In the genomic region with DNA sequence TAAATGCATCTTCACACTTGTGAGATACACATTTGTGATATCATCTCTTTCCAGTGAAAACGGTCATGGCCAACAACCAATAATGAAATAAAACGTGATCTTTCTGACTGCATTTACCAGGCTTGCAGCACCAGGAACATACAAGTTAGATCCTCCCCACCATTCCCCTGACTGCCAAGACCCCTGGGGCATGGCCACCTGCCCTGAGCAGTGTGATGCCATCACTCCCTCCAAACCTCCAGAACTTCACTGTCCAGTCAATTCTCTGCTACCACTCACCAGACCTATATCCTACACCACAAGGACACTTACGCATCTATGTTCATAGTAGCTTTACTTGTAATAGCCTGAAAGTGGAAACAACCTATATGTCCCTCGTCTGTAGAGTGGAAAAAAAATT, we compare ENCODE assay signal across 14 mouse cellular contexts.
"Had no signal": no experiment of that assay in that cellular context is flagged by ENCODE, and none has a peak within 500 bp of the region (broad histone marks: within the 10 kb centered on the region; RNA-seq: fewer than 3 reads in every experiment).

No protein-coding gene starts in this region.

- H3K9me3 ChIP-seq: liver, embryonic 13.5 days; lung, embryonic 15.5 days; megakaryocyte, embryonic 14.5 days; neural tube, embryonic 13.5 days had no signal

- H3K27ac ChIP-seq: limb, embryonic 12.5 days; liver, embryonic 13.5 days; lung, embryonic 15.5 days; macrophage; midbrain, embryonic 12.5 days; neural tube, embryonic 13.5 days had no signal

- H3K36me3 ChIP-seq: limb, embryonic 12.5 days; liver, embryonic 13.5 days; lung, embryonic 15.5 days; midbrain, embryonic 12.5 days; neural tube, embryonic 13.5 days had no signal

- H3K4me1 ChIP-seq: limb, embryonic 12.5 days; liver, embryonic 13.5 days; lung, embryonic 15.5 days; megakaryocyte, embryonic 14.5 days; midbrain, embryonic 12.5 days; neural tube, embryonic 13.5 days had no signal

- H3K27me3 ChIP-seq: limb, embryonic 12.5 days; liver, embryonic 13.5 days; lung, embryonic 15.5 days; megakaryocyte, embryonic 14.5 days; midbrain, embryonic 12.5 days; neural tube, embryonic 13.5 days had no signal

- DNase-seq: kidney, postnatal 10 days; liver; liver, embryonic 13.5 days; liver, postnatal 0 days; lung, postnatal 14 days; retina, postnatal 1 day; right cerebral cortex, postnatal 14 days; thymus, postnatal 4 days had no signal

- H3K4me3 ChIP-seq: limb, embryonic 12.5 days; liver, embryonic 13.5 days; lung, embryonic 15.5 days; megakaryocyte, embryonic 14.5 days; midbrain, embryonic 12.5 days; neural tube, embryonic 13.5 days had no signal
